Mouse (Mus musculus): ENCODE data around the gene Ccdc125. TPM values are rescaled to one million over a fixed set of nuclear protein-coding genes. Genes with fewer than 3 reads are reported as not detected.
"Not testable (repeated sequence)": the region's sequence is repeated elsewhere in the genome, so short reads cannot be mapped to it uniquely, and the experiment has no call there.

Gene Ccdc125
- polyA plus RNA-seq, 3 experiments from 2014 or later = 24.9 to 30.1 (median 25.8) TPM

GRCm38 (mm10) chr13:100721656-100722055 lies 52.1 kb downstream of the Ccdc125 start:
- no peak for ATAC-seq

- ATAC-seq = no peak
Measured at GRCm38 (mm10) chr13:100724051-100724754, 54.7 kb downstream of the Ccdc125 start.

- ATAC-seq = peak; percentile 72
Measured at GRCm38 (mm10) chr13:100725194-100725593, 55.7 kb downstream of the Ccdc125 start.

- no peak for ATAC-seq
Measured at GRCm38 (mm10) chr13:100728086-100728485, 58.6 kb downstream of the Ccdc125 start.

- not testable (repeated sequence) for ATAC-seq
Measured at GRCm38 (mm10) chr13:100728530-100728929, 59.0 kb downstream of the Ccdc125 start.

- ATAC-seq = no peak
Measured at GRCm38 (mm10) chr13:100730153-100730860, 60.8 kb downstream of the Ccdc125 start.

DNA sequence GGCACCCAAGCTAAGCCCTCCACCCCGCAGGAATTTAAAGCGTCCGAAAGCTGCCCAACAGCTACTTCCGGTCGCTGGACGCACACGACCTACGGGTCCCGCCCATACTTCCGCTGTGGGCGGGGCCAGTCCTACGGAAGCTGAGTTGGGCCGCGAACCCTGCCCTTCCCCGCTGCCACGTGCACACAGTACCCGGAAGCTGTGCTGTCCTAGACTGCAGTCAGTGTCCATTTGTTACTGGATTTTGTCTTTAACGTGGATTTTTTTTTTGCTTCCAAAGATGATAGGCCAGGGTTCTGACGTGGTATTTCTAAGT lies 61.3 kb downstream of the Ccdc125 start, which contains the start of gene Cdk7:
Cdk7 (minus strand) TSS at position 79 of the 316 bp plus-strand sequence.
- peak; percentile 98 for ATAC-seq

GRCm38 (mm10) chr13:100731462-100732046 lies 62.0 kb downstream of the Ccdc125 start:
- ATAC-seq = not testable (repeated sequence)

GRCm38 (mm10) chr13:100732756-100733155 lies 63.2 kb downstream of the Ccdc125 start:
- no peak for ATAC-seq

GRCm38 (mm10) chr13:100742831-100743230 lies 73.3 kb downstream of the Ccdc125 start:
- ATAC-seq = no peak

GRCm38 (mm10) chr13:100743346-100744035 lies 74.0 kb downstream of the Ccdc125 start:
- ATAC-seq = no peak

GRCm38 (mm10) chr13:100744036-100744744 lies 74.7 kb downstream of the Ccdc125 start, which contains the start of gene Mrps36:
TSS of gene Mrps36 (minus strand) at chr13:100744659.
- ATAC-seq = peak; percentile 95

DNA sequence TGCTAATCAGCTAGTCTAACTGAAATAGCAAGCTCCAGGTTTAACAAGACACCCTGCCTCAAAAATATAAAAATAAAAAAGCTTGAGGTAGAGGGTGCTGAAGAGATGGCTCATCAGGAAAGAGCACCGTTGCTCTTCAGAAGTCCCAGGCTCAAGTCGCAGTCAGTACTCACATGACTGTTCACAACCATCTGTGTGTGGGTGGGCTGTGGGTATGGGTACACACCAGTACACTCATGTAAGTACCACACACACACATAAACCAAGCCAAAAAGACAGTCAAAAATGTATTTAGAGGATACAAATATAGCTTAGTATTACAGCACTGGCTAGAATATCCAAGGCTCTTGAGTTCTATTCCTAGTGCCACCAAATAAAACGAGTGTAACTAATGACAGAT lies 76.6 kb downstream of the Ccdc125 start:
- ATAC-seq = no peak

Other genes with a start within 250 kb of the Ccdc125 start
- gene Naip1, start 216.8 kb upstream of the Ccdc125 start, polyA plus RNA-seq (2017; shearing (Covaris generic)) = not detected
- gene Gtf2h2, start 177.1 kb upstream of the Ccdc125 start, polyA plus RNA-seq (2017; shearing (Covaris generic)) = 10 to 100 TPM; 49.8 to 55.7 (median 55.5) TPM
- gene Ocln, start 117.0 kb upstream of the Ccdc125 start, polyA plus RNA-seq (2017; shearing (Covaris generic)) = under 1 TPM in 2 of 3 experiments, not detected in 1; 0.57 to 0.66 TPM
- 1 to 10 TPM; 4.3 to 9.7 (median 7.9) TPM for gene Marveld2, start 52.7 kb upstream of the Ccdc125 start, polyA plus RNA-seq (2017; shearing (Covaris generic))
- gene Ak6, start 18.7 kb upstream of the Ccdc125 start, polyA plus RNA-seq (2017; shearing (Covaris generic)) = 100 to 1,000 TPM; 109 to 138 (median 137) TPM
- gene Rad17, start 18.7 kb upstream of the Ccdc125 start, polyA plus RNA-seq (2017; shearing (Covaris generic)) = 10 to 100 TPM; 22.2 to 28.6 (median 27.5) TPM
- 10 to 100 TPM in 1 of 3 experiments, 1 to 10 TPM in 2; 3.3 to 21.7 (median 9.0) TPM for gene Taf9, start 18.1 kb upstream of the Ccdc125 start, polyA plus RNA-seq (2017; shearing (Covaris generic))
- gene Cdk7, start 61.2 kb downstream of the Ccdc125 start, polyA plus RNA-seq (2017; shearing (Covaris generic)) = 10 to 100 TPM; 80.9 to 96.4 (median 82.6) TPM
- 100 to 1,000 TPM; 104 to 123 (median 106) TPM for gene Mrps36, start 74.9 kb downstream of the Ccdc125 start, polyA plus RNA-seq (2017; shearing (Covaris generic))
- 10 to 100 TPM in 1 of 3 experiments, 1 to 10 TPM in 2; 3.2 to 16.6 (median 3.2) TPM for gene Cenph, start 106.2 kb downstream of the Ccdc125 start, polyA plus RNA-seq (2017; shearing (Covaris generic))
- 100 to 1,000 TPM in 1 of 3 experiments, 10 to 100 TPM in 2; 10.2 to 168 (median 20.0) TPM for gene Ccnb1, start 116.9 kb downstream of the Ccdc125 start, polyA plus RNA-seq (2017; shearing (Covaris generic))
- 10 to 100 TPM; 11.5 to 15.0 (median 12.7) TPM for gene Slc30a5, start 163.7 kb downstream of the Ccdc125 start, polyA plus RNA-seq (2017; shearing (Covaris generic))

Measured in inflammation-experienced regulatory T-cells, adult 6 months (primary cell).